Mouse (Mus musculus) ZHBTc4 (cell line): ENCODE measurements around the gene Txlna.

Experiments
- DNase-seq: peaks from one replicate; pipeline ENCODE4 v3.0.0-alpha.2; 2011; ENCODE audit warnings: low read depth, low spot score

Gene Txlna

GRCm38 (mm10) chr4:129625029-129625370, 15.9 kb downstream of the Txlna start:
- no peak for DNase-seq

DNA sequence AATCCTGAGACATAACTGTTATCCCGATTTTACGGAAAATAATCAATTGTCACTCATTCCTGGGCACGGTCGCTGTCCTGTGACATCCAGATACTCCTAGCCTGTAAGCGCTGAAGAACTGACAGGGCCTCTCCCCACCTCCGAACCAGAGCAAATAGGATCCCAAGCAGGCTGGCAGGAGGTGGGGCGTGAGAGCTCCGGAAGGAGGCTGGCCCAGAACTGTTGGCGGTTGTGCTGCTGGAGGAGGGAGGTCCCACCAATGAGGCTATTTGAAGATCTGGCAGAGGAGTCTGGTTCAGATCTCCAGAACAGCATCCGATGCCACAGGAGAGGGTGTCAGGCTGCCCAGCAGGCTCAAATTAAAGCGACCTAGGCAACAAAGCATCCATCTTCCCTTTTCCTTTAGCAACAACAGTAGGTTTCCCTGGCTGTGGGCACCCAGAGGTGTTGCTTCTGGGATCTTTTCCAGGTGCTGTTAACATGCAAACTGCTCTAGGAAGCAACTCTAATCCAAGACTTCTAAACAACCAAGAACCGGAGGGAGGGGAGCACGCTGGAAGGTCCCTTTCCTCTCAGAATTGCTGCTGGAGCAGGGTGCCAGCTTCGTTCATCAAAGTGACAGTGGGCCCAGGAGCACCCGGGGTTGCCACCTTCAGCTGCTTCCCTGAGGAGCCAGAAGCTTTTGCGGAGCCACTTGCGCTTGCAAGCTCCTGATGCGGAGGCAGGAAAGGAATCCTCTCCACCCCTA, 16.4 kb downstream of the Txlna start:
- peak; percentile 90 for DNase-seq

DNA sequence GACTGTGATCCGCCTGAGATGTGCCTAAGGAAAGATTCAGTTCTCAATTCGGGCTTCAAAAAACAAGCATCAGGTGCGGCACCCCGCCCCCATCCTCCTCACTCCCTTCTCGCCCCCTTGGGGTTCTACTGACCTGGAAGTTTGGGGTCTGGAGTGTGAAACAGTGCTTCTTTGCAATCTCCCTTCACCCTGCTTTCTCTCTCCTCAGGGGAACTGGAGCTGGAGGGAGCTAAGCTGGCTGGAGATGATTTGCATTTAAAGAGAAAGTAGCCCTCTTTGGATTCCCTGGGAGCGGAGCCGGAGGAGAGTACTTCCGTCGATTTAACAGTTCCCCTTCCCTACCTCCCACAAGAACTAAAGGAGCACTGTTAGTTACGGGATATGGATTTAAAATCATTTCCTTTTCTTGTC, 17.2 kb downstream of the Txlna start, which contains the start of gene Ccdc28b:
TSS of gene Ccdc28b (minus strand) at position 267 of the 411 bp plus-strand sequence.
- DNase-seq, result peak; percentile 41

DNA sequence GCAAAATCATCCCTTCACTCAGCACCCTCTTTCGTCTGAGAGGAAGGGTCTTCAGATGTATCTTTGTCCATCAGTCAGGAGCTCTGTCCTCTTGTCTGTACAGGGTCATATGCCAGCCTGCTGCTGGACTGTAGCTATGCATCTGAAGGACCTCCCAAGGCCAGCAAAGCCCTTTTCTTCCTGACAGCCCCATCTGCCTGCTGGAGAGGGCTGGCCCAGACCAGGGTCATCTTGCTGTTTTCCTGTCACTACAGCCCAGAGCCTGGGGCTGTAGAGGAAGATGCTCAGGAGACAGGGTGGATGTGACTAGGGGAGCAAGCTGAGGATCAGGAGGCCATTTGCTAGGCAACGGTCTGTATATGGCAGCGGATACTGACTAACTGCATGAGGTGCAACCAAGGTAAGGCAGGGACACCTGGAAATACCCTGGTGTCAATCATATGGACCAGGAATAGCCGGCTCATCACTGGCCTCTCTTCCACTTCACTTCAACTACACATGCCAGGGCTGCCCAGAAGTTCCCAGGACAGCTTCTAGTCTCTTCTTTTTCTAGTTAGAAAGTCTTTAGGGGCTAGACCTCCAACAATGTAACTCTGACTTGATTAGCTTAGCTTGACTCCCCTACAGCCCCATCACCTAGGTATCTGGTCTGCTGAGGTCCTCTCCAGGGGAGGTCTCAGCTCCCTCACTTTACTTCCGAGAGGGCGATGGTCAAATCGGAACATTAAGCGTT, 17.9 kb downstream of the Txlna start:
- DNase-seq, result no peak

DNA sequence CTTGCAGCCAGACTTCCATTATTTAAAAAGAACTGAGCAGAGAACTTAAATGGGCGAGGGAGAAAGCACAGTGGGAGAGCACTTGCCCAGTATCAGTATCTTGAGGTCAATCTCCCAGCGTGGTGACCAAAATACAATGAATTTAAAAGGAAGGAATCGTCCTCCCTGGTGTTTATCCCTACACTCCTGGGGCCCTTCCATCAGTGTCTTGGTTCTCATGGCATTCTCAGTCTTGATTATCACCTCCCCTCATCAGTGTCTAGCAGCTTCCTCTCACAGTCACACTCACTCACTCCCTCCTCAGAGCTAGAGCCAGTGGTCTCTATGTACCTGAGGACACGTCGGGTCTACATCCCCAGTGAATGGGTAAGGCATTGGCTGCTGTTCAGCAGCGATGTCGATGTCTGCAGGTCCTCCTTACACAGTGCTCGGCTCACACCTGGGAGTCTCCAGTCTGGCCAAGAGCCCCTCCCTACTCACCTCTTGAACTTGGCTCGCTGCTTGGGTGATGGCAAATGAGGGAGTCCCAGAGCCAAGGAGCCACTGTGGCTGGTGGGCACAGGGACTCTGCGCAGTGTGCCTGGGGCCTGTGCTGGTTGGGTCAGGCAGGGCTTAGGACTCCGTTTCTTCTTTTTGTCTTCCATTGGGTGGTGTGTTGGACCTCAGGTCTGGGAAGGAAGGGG, 18.6 kb downstream of the Txlna start:
- DNase-seq, result no peak

- no peak for DNase-seq
Measured at GRCm38 (mm10) chr4:129621283-129621841, 19.5 kb downstream of the Txlna start.

GRCm38 (mm10) chr4:129620419-129621282, 20.2 kb downstream of the Txlna start:
- no peak for DNase-seq

DNA sequence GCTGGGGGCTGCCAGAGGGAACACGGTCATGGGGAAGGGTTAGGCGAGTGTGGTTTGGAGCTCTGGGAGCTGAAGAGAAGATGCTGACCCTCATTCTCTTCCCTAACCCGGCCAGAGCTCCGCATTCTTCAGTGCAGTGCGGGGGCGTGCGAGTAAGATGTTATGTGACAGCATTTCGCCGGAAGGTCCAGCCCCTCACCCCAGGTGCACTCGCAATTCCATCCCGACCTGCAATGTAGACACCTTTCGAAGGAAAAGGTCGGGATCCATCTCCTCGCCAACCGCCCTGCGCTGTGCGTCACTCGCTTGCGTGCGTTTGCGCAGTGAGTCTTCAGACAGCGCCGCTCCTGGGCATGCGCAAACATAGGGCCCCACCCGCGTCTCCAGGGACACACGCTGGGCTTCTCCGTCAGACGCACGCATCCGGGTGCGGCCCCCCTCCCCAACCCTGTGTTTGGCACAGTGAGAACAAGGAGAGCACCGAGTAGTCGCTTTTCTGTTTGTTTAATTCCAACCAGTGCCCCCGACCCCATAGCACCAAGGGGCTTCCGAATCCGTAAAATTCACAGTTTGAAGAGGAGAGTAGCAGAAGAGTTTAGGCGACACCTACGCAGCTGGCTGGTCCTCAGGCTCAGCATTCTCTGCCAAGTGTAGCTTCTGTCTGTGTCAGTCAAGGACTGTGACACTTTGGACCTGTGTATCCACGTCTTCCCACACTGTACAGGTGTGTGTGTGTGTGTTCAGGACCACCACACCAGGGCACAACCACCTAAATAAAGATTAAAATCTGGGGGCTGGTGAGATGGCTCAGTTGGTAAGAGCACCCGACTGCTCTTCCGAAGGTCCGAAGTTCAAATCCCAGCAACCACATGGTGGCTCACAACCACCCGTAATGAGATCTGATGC, 21.8 kb downstream of the Txlna start, which contains the start of gene Iqcc:
TSS of gene Iqcc (minus strand) at position 314 of the 906 bp plus-strand sequence.
- peak; percentile 94 for DNase-seq

- DNase-seq, result no peak
Measured at GRCm38 (mm10) chr4:129618031-129618430, 22.8 kb downstream of the Txlna start.

DNA sequence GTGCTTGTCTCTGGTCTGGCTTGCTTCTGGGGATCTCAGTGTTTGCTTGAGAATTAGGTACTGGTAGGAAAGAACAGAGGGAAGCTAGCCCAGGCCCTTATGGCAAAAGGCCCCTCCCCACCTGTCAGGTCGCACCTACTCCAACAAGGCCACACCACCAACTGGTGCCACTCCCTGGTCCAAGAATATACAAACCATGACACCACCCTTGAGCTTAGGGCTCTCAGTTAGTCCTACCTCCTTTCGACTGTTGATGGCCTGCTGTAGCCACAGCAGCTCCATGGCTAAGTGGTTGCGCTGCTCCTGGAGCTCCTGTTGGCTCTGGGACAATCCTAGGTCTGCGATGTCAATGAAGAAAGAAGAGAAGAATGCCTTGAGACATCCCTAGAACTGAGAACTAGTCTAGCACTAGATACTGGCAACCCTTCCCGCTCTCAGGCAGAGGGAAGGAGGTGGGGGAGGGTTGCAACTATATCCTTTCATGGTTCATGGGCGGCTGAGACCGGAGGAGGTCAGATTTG, 23.7 kb downstream of the Txlna start:
- DNase-seq, result no peak

GRCm38 (mm10) chr4:129616631-129617030, 24.2 kb downstream of the Txlna start:
- DNase-seq, result no peak

- no peak for DNase-seq
Measured at GRCm38 (mm10) chr4:129615801-129616290, 25.0 kb downstream of the Txlna start.

- DNase-seq, result no peak
Measured at GRCm38 (mm10) chr4:129614093-129614492, 26.8 kb downstream of the Txlna start, which contains the start of gene Dcdc2b. Gene Dcdc2b, minus strand, starts transcription at chr4:129614257.

GRCm38 (mm10) chr4:129610472-129610871, 30.4 kb downstream of the Txlna start:
- no peak for DNase-seq

DNA sequence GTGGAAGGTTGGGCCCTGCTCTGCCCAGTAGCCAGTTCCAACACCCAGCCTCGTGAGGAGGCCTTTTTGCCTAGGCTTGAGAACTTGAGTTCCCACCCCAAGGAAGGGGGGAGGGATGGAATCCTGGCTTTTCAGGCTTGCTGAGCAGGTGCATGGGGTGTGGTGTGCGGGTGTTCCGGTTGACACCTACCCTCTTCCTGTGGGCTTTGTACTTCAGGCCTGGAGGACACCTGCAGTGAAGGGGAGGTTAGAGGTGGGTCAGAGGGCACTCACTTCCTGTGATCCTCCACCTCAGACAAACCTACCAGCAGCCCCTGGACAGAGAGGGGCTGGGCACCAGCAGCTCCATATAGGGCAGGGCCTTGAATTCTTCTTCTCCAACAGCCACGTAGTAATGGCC, 30.8 kb downstream of the Txlna start:
- peak; percentile 80 for DNase-seq

DNA sequence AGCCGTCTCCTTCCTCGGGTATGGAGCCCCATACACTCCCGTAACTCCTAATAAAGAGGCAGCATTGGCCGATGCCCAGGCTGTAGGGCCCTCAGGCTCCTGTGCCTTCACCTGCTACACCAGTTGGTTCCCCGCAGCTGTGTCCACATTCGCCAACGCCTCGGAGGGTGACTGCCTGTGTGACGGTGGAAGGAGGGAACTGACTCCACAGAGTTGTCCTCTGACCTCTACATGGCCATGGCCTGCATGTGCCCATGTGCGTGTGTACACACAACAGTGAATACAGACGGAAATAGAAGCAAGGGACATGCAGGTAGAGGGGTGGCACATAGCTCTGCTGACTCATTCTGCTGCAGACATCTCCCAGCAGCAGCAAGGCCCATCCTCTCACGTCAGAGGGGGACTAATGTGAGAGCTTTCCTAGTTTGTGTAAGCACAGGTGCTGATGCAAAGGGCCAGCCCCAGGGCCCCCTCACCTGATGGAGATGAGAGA, 31.7 kb downstream of the Txlna start:
- DNase-seq, result no peak

GRCm38 (mm10) chr4:129608426-129609025, 32.3 kb downstream of the Txlna start:
- DNase-seq, result peak; percentile 94

GRCm38 (mm10) chr4:129600233-129601158, 40.4 kb downstream of the Txlna start, which contains the start of the genes Eif3i and Tmem234:
Gene Eif3i, minus strand, starts transcription at chr4:129600648.
Gene Tmem234, plus strand, starts transcription at chr4:129600668.
- DNase-seq, result peak; percentile 89
